Mouse (Mus musculus): ENCODE measurements at regions not wholly inside any gene's neighbourhood (a gene's known extent, or its start where the extent isn't known, plus 50 kb on each side); places are given as distances from the start of the nearest gene placed in this dataset.

DNA sequence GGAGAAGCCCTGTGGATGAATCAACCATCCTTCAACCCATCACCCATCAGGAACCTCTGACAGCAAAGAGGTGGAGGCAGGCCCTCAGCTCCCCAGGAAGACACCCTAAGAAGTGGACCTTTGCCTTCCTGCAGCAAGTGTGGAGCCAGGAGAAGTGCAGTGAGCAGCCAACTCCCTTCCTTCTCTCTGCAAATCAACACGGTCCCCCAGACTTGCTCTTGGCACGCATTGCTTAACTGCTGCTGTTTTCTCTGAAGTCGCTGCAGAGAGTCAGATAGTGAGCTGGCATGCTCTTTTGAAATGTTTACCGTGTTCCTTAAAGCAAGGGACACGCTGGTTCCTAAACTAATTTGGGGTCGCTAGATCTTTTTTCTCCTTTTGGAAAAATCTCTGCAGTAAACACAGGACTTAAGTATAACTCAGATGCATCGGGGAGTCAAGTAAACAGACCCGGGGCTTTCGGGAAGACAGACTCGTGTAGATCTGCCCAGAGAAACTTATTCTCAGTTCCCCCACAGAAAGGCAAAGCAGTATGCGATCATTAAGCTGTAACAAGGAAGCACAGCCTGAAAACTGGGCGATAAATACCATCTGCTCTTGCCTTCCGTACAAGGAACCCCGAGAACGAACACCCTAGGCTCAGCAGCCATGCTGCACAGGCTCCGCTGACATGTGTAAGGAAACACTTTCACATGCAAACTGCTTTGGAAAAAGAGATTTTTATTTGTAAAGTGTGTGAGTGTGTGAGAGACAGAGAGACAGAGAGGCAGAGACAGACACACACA, 231.2 kb upstream of the Dio3 start:
- TF ChIP-seq EP300 (optimal IDR thresholded peaks at IDR 0.05) (no peak), CTCF (IDR thresholded peaks at IDR 0.05; ENCODE audit: low read depth) (no peak)

Measured in stomach, postnatal 0 days (tissue).